Mouse (Mus musculus): Measurements from ENCODE around the gene Bcorl1.

The Bcorl1 gene

GRCm38 (mm10) chrX:48341141-48341540 lies at the start of gene Bcorl1:
Gene Bcorl1 (plus strand): TSS chrX:48341358.
- DNase-seq = peak; percentile 43 to 51

GRCm38 (mm10) chrX:48291413-48291812 lies 49.7 kb upstream of the Bcorl1 start:
- no peak for DNase-seq

DNA sequence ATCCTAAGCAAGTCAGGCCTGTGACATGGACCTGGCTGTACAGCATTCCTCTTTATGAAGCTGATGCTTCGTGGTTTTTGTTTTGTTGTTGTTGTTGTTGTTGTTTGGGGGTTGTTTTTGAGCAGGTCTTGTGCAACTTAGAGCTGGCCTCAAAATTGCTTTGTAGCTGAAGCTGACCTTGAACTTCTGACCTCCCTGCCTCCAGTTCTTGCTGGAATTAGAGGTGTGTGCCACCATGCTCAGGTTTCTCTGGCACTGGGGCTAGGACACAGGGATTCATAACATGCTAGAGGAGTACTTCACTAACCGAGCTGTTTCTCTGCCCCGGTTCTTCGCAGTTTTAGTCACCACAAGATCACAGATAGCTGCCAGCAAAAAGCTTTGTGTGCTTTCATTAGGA lies 35.8 kb upstream of the Bcorl1 start:
- no peak for DNase-seq

- DNase-seq = no peak
Measured at GRCm38 (mm10) chrX:48310706-48311517, 30.2 kb upstream of the Bcorl1 start.

GRCm38 (mm10) chrX:48311727-48312126 lies 29.4 kb upstream of the Bcorl1 start:
- DNase-seq = no peak

GRCm38 (mm10) chrX:48314530-48315079 lies 26.6 kb upstream of the Bcorl1 start:
- peak; percentile 80 to 81 for DNase-seq

DNA sequence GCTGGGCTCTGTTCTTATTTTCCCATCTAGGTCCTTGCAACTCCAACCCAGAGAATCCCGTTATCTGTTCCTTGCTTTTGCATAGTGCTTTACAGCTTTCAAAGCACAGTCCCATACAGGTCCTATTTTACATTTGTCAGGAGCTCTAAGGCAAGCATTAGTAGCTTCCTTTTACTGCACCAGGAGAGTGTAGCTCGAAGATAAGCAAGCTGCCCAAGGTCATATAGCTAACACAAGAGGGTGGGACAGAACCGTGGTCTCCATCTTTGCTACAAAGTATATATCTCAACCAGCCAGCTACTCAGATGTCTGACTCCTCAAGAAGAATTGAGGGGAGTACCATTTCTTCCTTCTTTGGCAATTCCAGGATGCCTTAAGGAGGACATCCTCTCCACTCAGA lies 23.7 kb upstream of the Bcorl1 start:
- DNase-seq = no peak

GRCm38 (mm10) chrX:48318194-48318593 lies 23.0 kb upstream of the Bcorl1 start:
- DNase-seq = peak; percentile 62 to 63

GRCm38 (mm10) chrX:48340441-48341049 lies 613 bp upstream of the Bcorl1 start:
- DNase-seq = peak; percentile 8 to 19

DNA sequence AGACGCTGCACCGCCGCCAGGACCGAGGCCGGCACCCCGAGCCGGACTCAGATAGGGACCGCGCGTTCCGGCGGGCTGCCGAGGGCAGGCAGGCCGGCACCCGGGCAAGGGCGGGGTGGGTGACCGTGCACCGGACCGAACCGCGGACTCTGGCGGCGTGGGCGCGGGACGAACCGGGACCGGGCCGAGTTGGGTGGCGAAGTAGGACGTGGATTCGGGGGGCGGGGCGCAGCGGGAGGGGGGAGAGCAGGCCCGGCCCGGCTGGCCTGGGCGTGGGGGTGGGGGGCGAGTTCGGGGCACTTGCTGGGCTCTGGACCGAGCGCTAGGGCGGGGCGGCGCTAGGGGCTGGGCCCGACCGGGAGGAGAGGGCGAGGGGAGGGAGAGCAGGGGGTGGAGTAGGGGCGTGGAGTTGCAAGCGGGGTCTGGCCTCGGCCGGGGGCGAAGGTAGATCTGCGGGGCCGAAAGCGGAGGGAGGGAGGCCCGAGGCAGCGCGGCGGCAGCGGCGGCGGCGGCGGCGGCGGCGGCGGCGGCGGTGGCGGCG lies 533 bp downstream of the Bcorl1 start:
- peak; percentile 28 to 33 for DNase-seq

DNA sequence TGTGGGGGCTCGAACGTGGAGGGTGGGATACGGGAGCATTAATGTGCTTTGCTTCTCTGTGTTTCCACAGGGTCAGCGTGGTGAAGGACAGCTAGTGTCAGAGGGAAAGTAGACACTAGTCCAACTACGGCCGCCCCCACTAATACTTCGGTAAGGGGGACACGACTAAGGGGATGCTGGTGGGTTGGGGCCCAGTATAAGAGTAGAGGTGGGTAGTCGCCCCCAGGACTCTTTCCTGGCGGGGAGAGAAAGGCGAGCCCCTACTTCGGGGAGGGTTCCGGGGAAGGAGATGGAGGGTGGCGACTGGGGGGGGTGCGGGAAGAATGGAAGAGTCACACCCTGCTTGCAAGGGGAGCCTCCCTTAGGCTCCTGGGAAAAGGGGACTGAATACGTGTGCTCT lies 1.6 kb downstream of the Bcorl1 start:
- DNase-seq = peak in 1 of 2 experiments; percentile 9

DNA sequence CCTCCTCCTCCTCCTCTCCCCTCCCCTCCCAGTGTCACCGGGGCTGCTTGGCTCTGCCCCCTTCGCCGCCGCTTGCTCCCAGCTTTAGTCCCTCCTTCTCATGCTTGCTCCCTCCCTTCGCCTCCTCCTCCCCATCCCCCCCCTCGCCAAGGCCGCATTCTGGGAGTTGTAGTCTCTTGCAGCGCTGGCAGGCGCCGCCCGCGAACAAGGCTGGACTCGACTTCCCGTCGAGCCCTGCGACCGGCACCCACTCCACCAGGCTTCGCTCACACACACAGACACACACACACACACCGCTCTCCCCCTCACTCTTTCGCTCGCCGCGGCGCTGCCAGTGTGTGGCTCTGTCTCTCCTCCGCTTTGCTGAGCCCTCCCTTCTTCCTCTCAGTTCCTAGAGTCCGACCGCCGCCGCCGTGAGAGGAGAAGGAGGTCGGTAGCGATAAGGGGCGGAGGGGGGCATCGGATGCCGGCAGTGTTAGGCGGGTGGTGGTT lies 2.3 kb downstream of the Bcorl1 start:
- DNase-seq = peak; percentile 69 to 77

DNA sequence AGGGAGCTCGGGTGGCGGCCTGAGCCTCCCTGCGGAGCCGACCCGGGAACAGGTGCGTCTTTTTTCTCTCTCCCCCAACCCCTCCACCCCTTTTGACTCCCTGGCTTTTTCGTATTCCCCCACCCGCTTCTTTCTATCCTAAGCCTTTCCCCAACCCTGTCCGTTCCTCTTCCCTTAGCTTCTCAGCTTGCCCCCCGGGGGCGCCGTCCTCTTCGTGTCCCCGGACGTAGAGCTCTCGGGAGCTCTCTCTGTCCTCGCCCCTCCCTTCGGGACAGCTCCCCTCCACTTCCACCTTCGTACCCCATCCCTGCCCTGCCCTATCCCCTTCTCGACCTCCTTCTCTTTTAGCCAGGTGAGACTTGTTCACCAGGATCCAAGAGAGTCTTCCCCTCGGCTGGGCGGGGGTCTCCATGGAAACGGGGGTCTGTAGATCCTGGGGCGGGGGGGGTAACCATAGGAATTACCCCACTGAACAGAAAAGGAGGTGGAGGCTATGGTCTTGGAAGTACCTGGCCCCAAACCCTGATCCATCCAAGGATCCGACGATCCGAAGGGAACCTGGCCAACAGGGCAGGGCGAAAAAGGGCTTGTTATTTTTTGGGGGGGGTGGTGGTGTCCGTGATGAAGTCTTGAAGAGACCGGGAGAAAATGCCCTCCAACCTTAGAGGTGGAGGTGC lies 2.9 kb downstream of the Bcorl1 start:
- no peak for DNase-seq

DNA sequence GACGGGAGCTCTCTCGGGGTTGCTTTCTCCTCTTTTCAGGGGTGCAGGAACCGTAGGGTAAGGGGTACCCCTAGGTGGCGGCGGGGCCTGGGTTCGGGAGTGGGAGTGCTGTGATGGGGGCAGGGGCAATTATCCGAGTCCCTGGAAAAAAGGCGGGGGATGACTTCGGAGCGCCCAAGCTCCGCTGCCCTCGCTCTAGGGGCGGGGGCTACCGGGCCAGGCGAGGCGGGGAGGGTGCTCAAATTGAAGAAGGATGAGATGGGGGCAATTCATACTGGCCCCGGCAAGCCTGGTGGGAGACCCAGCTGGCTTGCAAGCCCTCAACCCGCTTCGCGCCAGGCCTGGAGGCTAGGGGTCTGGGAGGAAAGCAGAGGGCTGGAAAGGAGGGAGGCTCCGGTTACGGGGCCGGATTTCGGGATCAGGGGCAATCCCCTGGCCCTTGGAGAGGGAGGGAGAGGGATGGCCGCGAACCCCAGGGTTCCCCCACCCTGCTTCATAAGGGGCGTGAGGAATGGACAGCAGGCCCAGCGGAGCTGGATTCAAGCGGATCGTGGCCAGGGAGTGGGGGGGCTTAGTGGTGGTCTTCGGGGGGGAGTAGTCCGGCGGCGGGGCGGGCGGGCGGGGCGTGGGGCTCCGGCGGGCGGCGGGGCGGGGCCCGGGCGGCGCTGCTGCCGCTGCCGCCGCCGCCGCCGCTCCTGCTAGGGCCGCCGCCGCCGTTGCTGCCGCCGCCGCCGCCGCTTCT lies 3.7 kb downstream of the Bcorl1 start:
- peak in 1 of 2 experiments; percentile 5 for DNase-seq

- peak in 1 of 2 experiments; percentile 17 for DNase-seq
Measured at GRCm38 (mm10) chrX:48345385-48345932, 4.3 kb downstream of the Bcorl1 start.

DNA sequence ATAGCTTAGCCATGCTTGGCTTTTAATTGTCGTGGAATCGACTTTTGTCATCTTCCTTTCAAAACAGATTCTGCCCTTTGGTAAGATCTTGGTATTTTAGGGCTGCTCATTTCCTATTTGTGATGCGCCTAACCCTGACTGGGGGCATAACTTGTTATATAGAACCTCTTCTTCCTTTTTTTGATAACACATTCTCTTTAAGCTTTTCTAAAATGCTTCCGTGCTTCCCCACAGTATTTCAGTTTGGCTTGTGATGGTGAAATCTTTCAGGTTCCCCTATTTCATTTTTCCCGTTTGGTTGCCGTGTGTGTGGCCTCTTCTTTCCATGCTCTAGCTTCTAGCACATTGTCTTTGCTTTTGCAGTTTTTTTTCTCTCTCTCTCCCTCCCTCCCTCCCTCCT lies 14.2 kb downstream of the Bcorl1 start:
- DNase-seq = no peak

- no peak for DNase-seq
Measured at GRCm38 (mm10) chrX:48365836-48366577, 24.8 kb downstream of the Bcorl1 start.

DNA sequence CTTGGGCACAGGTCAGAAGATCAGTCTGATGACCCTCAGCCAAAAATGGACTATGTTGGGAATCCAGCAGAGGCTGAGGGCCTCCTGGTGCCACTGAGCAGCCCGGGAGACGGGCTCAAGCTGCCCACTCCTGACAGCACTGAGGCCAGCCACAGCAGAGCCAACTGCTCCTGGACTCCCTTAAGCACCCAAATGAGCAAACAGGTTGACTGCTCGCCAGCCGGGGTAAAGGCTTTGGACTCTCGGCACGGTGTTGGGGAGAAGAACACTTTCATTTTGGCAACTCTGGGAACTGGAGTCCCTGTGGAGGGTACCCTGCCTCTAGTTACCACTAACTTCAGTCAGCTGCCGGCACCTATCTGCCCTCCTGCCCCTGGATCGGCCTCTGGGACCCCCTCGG lies 26.7 kb downstream of the Bcorl1 start:
- no peak for DNase-seq

DNA sequence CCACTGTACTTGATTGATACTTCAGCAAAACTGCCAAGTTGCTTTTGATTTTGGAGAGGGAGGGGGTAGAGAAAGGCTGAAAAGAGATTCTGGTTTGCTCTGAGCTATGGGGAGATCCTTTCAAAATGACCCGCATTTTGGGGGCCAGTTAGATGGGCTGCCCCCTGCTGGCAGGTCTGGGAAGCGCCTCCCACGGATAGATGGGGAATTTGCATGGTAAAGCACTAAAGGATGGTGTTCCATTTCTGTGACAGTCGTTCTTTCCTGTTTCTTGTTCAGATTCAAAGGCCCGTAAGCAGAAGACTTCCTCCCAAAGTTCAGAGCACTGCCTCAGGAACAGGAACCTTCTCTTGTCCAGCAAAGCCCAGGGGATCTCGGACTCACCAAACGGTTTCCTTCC lies 42.5 kb downstream of the Bcorl1 start:
- DNase-seq = peak; percentile 18 to 63

DNA sequence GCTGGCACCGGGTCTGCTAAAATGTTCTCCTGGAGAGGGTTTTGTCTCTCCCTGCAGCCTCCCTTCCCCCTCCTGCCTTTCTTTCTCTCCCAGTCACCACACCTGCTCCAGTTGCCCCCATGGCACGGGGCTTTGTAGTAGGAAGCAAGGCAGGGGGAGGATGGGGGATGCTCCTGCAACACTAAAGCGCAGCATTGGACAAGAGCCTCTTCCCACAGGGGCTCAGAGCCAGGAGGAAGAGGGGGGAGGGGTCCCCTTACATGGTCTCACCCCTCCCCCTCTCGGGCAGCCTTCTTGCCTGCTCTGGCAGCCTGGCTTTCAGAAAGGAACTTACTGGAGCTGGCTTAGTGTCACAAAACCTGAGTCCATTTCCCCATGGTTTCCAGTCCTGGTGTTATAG lies 44.8 kb downstream of the Bcorl1 start:
- DNase-seq = no peak

GRCm38 (mm10) chrX:48389380-48389779 lies 48.2 kb downstream of the Bcorl1 start:
- no peak for DNase-seq
